Mouse (Mus musculus) kidney, adult 2 months (tissue): ENCODE results near the gene Lrrc8c.

Source experiments
- CTCF ChIP-seq: fragments of 200-500 bp; conservative IDR thresholded peaks from 2 replicates; pipeline ENCODE4 v1.5.1; 2011; ENCODE audit warnings: low read depth, mild to moderate bottlenecking, control low read depth, low read length, moderate library complexity, mixed read lengths; ENCODE audit not compliant: insufficient read depth, insufficient read length
- POLR2A ChIP-seq: fragments of 200-500 bp; IDR thresholded peaks from one replicate; pipeline ENCODE4 v1.6.1; 2011; ENCODE audit warnings: low read depth, low read length, control low read depth

- no peak for TF ChIP-seq CTCF
- no peak for TF ChIP-seq POLR2A
Measured at GRCm38 (mm10) chr5:105618510-105618909, 99.3 kb downstream of the Lrrc8c start.
